Mouse (Mus musculus) MEL (cell line): ENCODE results near the gene Fbxo2. TPM values are rescaled to one million over a fixed set of nuclear protein-coding genes. Genes with fewer than 3 reads are reported as not detected.

Experiments
- DNase-seq: peaks from one replicate; pipeline ENCODE4 v3.0.0; 2011; ENCODE audit warnings: low read depth, low spot score
- H3K27ac ChIP-seq: 2 replicates; pipeline ENCODE4 v1.5.1; 2012; ENCODE audit warnings: low read depth, mild to moderate bottlenecking, control low read depth, low read length, moderate library complexity; ENCODE audit not compliant: control insufficient read depth
- H3K27me3 ChIP-seq, 2 experiments: fragments of 150-350 bp in 1 of 2; sonication (generic) in 1 of 2; 2 replicates each; pipeline ENCODE4 v1.6.1; 2012; ENCODE audit warnings: low read length in 2 of 2, mild to moderate bottlenecking in 2 of 2, improper control_type of control experiment in 1 of 2, moderate library complexity in 1 of 2; ENCODE audit not compliant: insufficient read depth in 2 of 2, control insufficient read depth in 1 of 2
- H3K36me3 ChIP-seq, 2 experiments: 2 replicates each; pipeline ENCODE4 v1.6.1; 2012 to 2014; ENCODE audit warnings: low read length in 2 of 2, improper control_type of control experiment in 1 of 2, inconsistent platforms in 1 of 2, mild to moderate bottlenecking in 1 of 2; ENCODE audit not compliant: insufficient read depth in 2 of 2, control insufficient read depth in 1 of 2
- H3K4me1 ChIP-seq, 2 experiments: fragments of 150-350 bp in 1 of 2; sonication (generic) in 1 of 2; 2 replicates each; pipeline ENCODE4 v1.6.1; 2012; ENCODE audit warnings: low read length in 2 of 2, improper control_type of control experiment in 1 of 2, mild to moderate bottlenecking in 1 of 2; ENCODE audit not compliant: insufficient read depth in 2 of 2, control insufficient read depth in 1 of 2
- H3K4me3 ChIP-seq, 2 experiments: fragments of 150-350 bp in 1 of 2; sonication (generic) in 1 of 2; 2 replicates each; pipeline ENCODE4 v1.5.1; 2012; ENCODE audit warnings: low read depth in 2 of 2, low read length in 2 of 2, mild to moderate bottlenecking in 2 of 2, moderate library complexity in 2 of 2, control low read depth in 1 of 2, improper control_type of control experiment in 1 of 2; ENCODE audit not compliant: control insufficient read depth in 1 of 2, insufficient read depth in 1 of 2
- H3K79me2 ChIP-seq: 2 replicates; pipeline ENCODE4 v1.6.1; 2012; ENCODE audit warnings: mild to moderate bottlenecking, low read length, moderate library complexity; ENCODE audit not compliant: control insufficient read depth, poor library complexity, insufficient read depth
- H3K9ac ChIP-seq: 2 replicates; pipeline ENCODE4 v1.6.1; 2012; ENCODE audit warnings: low read depth, mild to moderate bottlenecking, control low read depth, low read length, moderate library complexity; ENCODE audit not compliant: control insufficient read depth, poor library complexity, severe bottlenecking
- H3K9me3 ChIP-seq: fragments of 150-350 bp; sonication (generic); replicated peaks from 2 replicates; pipeline ENCODE4 v1.6.1; 2012; ENCODE audit warnings: mild to moderate bottlenecking, low read length, improper control_type of control experiment, moderate library complexity; ENCODE audit not compliant: insufficient read depth
- CHD1 ChIP-seq: IDR thresholded peaks from 2 replicates; pipeline ENCODE4 v1.6.1; 2012; ENCODE audit warnings: low read depth, mild to moderate bottlenecking, inconsistent platforms, low read length, improper control_type of control experiment
- CHD2 ChIP-seq: IDR thresholded peaks from 2 replicates; pipeline ENCODE4 v1.6.1; 2011; ENCODE audit warnings: low read length, improper control_type of control experiment
- CTCF ChIP-seq, 3 experiments: IDR thresholded peaks in 2 of 3; conservative IDR thresholded peaks in 1 of 3; 2 replicates each; pipeline ENCODE4 v1.5.1; 2011 to 2012; ENCODE audit warnings: low read length in 3 of 3, low read depth in 2 of 3, mild to moderate bottlenecking in 2 of 3, improper control_type of control experiment in 1 of 3, inconsistent platforms in 1 of 3, mixed read lengths in 1 of 3, moderate library complexity in 1 of 3; ENCODE audit not compliant: control insufficient read depth in 1 of 3, insufficient read depth in 1 of 3, poor library complexity in 1 of 3, severe bottlenecking in 1 of 3
- E2F4 ChIP-seq: IDR thresholded peaks from 2 replicates; pipeline ENCODE4 v1.6.1; 2011; ENCODE audit warnings: low read depth, low read length, improper control_type of control experiment, borderline replicate concordance
- ELF1 ChIP-seq: IDR thresholded peaks from 2 replicates; pipeline ENCODE4 v1.6.1; 2014; ENCODE audit warnings: low read depth, mild to moderate bottlenecking, inconsistent platforms, low read length, improper control_type of control experiment, moderate library complexity
- ETS1 ChIP-seq: IDR thresholded peaks from 2 replicates; pipeline ENCODE4 v1.6.1; 2012; ENCODE audit warnings: low read depth, mild to moderate bottlenecking, inconsistent platforms, low read length, improper control_type of control experiment, moderate library complexity
- GABPA ChIP-seq: IDR thresholded peaks from 2 replicates; pipeline ENCODE4 v1.6.1; 2012; ENCODE audit warnings: low read depth, mild to moderate bottlenecking, inconsistent platforms, low read length, improper control_type of control experiment, moderate library complexity
- GATA1 ChIP-seq: IDR thresholded peaks from 2 replicates; pipeline ENCODE4 v1.6.1; 2011; ENCODE audit warnings: low read depth, low read length, improper control_type of control experiment
- HCFC1 ChIP-seq: IDR thresholded peaks from 2 replicates; pipeline ENCODE4 v1.6.1; 2012; ENCODE audit warnings: low read depth, mild to moderate bottlenecking, inconsistent platforms, low read length, improper control_type of control experiment, moderate library complexity
- MAFK ChIP-seq: IDR thresholded peaks from 2 replicates; pipeline ENCODE4 v1.6.1; 2011; ENCODE audit warnings: low read depth, mild to moderate bottlenecking, low read length, improper control_type of control experiment, borderline replicate concordance
- MAX ChIP-seq: IDR thresholded peaks from 2 replicates; pipeline ENCODE4 v1.6.1; 2011; ENCODE audit warnings: low read length, improper control_type of control experiment
- MXI1 ChIP-seq: IDR thresholded peaks from 2 replicates; pipeline ENCODE4 v1.6.1; 2011; ENCODE audit warnings: mild to moderate bottlenecking, low read depth, low read length, improper control_type of control experiment
- MYB ChIP-seq: IDR thresholded peaks from 2 replicates; pipeline ENCODE4 v1.6.1; 2011; ENCODE audit warnings: mild to moderate bottlenecking, low read depth, low read length, improper control_type of control experiment
- POLR2A ChIP-seq, 2 experiments: IDR thresholded peaks; 2 replicates each; pipeline ENCODE4 v1.6.1; 2011 to 2012; ENCODE audit warnings: low read length in 2 of 2, mild to moderate bottlenecking in 2 of 2, control low read depth in 1 of 2, improper control_type of control experiment in 1 of 2, low read depth in 1 of 2, moderate library complexity in 1 of 2; ENCODE audit not compliant: control insufficient read depth in 1 of 2, insufficient read depth in 1 of 2, poor library complexity in 1 of 2
- POLR2AphosphoS2 ChIP-seq: IDR thresholded peaks from 2 replicates; pipeline ENCODE4 v1.6.1; 2011; ENCODE audit warnings: low read length, improper control_type of control experiment
- POLR2AphosphoS5 ChIP-seq: IDR thresholded peaks from 2 replicates; pipeline ENCODE4 v1.6.1; 2012; ENCODE audit warnings: low read depth, borderline replicate concordance, mild to moderate bottlenecking, inconsistent platforms, low read length, moderate library complexity, mixed read lengths
- RAD21 ChIP-seq: IDR thresholded peaks from 2 replicates; pipeline ENCODE4 v1.6.1; 2011; ENCODE audit warnings: mild to moderate bottlenecking, low read depth, low read length, improper control_type of control experiment
- SIN3A ChIP-seq: IDR thresholded peaks from 2 replicates; pipeline ENCODE4 v1.6.1; 2012; ENCODE audit warnings: low read length, improper control_type of control experiment, inconsistent platforms
- SMC3 ChIP-seq: IDR thresholded peaks from 2 replicates; pipeline ENCODE4 v1.6.1; 2011; ENCODE audit warnings: low read depth, low read length, improper control_type of control experiment
- TCF12 ChIP-seq: IDR thresholded peaks from 2 replicates; pipeline ENCODE4 v1.6.1; 2014; ENCODE audit warnings: low read depth, mild to moderate bottlenecking, inconsistent platforms, low read length, improper control_type of control experiment, moderate library complexity
- UBTF ChIP-seq: IDR thresholded peaks from 2 replicates; pipeline ENCODE4 v1.6.1; 2012; ENCODE audit warnings: low read depth, mild to moderate bottlenecking, inconsistent platforms, low read length, improper control_type of control experiment, moderate library complexity, borderline replicate concordance; ENCODE audit not compliant: insufficient read depth
- USF2 ChIP-seq, 2 experiments: IDR thresholded peaks; 2 replicates each; pipeline ENCODE4 v1.6.1; 2011 to 2012; ENCODE audit warnings: improper control_type of control experiment in 2 of 2, low read length in 2 of 2, borderline replicate concordance in 1 of 2, inconsistent platforms in 1 of 2, low read depth in 1 of 2, mild to moderate bottlenecking in 1 of 2; ENCODE audit not compliant: insufficient read depth in 1 of 2
- ZKSCAN1 ChIP-seq: IDR thresholded peaks from 2 replicates; pipeline ENCODE4 v1.6.1; 2012; ENCODE audit warnings: low read depth, mild to moderate bottlenecking, inconsistent platforms, low read length, improper control_type of control experiment, moderate library complexity
- polyA plus RNA-seq, 2 experiments: library from polyadenylated mRNA; stranded (reverse) in 1 of 2; unstranded in 1 of 2; fragments of >175 nt in 1 of 2; fragments of >200 nt in 1 of 2; gene quantifications; 2 replicates each; pipeline versions ENCODE4 v1.2.1 to v1.2.4; 2012; ENCODE audit warnings: low replicate concordance in 2 of 2, low read depth in 1 of 2; ENCODE audit not compliant: insufficient read length in 2 of 2, insufficient read depth in 1 of 2, missing spikeins in 1 of 2
- total RNA-seq: library from RNA; depleted of rRNA; stranded (reverse); fragments of 300-350 nt; gene quantifications from 2 replicates; pipeline ENCODE4 v1.2.3, GENCODE M21; 2012

The Fbxo2 gene
- total and polyA plus RNA-seq, 3 experiments = 0.35 to 2.7 TPM; not detected in 1

- H3K4me1 ChIP-seq = peaks cover 2 to 29% of the 10 kb centered on the region in 2 experiments
- H3K79me2 ChIP-seq = no peaks in the 10 kb centered on the region
- no peak overlapping the region; the same call in 1 of the 2 replicates for H3K27ac ChIP-seq
- no peak for TF ChIP-seq CTCF (IDR thresholded peaks at IDR 0.05 in 2 of 3, conservative IDR thresholded peaks at IDR 0.05 in 1 of 3; ENCODE audit: control insufficient read depth in 1 of 3, insufficient read depth in 1 of 3, low read depth in 2 of 3, low read length in 3 of 3, poor library complexity in 1 of 3, severe bottlenecking in 1 of 3)
- no peak for TF ChIP-seq ETS1
- TF ChIP-seq GATA1 = no peak
- TF ChIP-seq SIN3A = no peak
- TF ChIP-seq, all 39 proteins: peak for 0
- Histone ChIP-seq H3K4me3 (peak overlapping the region in 1 of 2 experiments; percentile 28; a peak in 1 of 4 replicates), H3K9me3 (no peaks in the 10 kb centered on the region), H3K27me3 (no peaks in the 10 kb centered on the region), H3K9ac (no peak overlapping the region), H3K36me3 (peaks cover 0 to 20% of the 10 kb centered on the region in 2 experiments; a peak in 2 of 4 replicates)
- DNase-seq = no peak
These were observed 44.4 kb downstream of the Fbxo2 start for GRCm38 (mm10) chr4:148204873-148205232.

GRCm38 (mm10) chr4:148214460-148215136, 54.2 kb downstream of the Fbxo2 start:
- Histone ChIP-seq H3K4me1 (no peaks in the 10 kb centered on the region), H3K79me2 (no peaks in the 10 kb centered on the region), H3K4me3 (no peak overlapping the region), H3K9me3 (no peaks in the 10 kb centered on the region), H3K9ac (no peak overlapping the region), H3K27ac (no peak overlapping the region), H3K27me3 (no peaks in the 10 kb centered on the region), H3K36me3 (no peaks in the 10 kb centered on the region)
- no peak for DNase-seq
- TF ChIP-seq ELF1 (no peak), E2F4 (no peak), ZKSCAN1 (no peak), RAD21 (no peak), UBTF (no peak), POLR2A (IDR thresholded peaks at IDR 0.05; ENCODE audit: control insufficient read depth in 1 of 2, insufficient read depth in 1 of 2, low read depth in 1 of 2, low read length in 2 of 2, poor library complexity in 1 of 2) (no peak)

- H3K4me1 ChIP-seq = no peaks in the 10 kb centered on the region
- no peaks in the 10 kb centered on the region for H3K27me3 ChIP-seq
- H3K9ac ChIP-seq = no peak overlapping the region
- TF ChIP-seq CHD1 (no peak), GABPA (no peak), E2F4 (no peak), MXI1 (no peak), POLR2AphosphoS5 (no peak), CHD2 (no peak), SMC3 (no peak), MAX (no peak), RAD21 (no peak), USF2 (IDR thresholded peaks at IDR 0.05; ENCODE audit: borderline replicate concordance in 1 of 2, insufficient read depth in 1 of 2, low read depth in 1 of 2, low read length in 2 of 2) (no peak), MYB (no peak), HCFC1 (no peak), UBTF (no peak), ETS1 (no peak), MAFK (no peak), POLR2AphosphoS2 (no peak), TCF12 (no peak)
- no peak overlapping the region for H3K27ac ChIP-seq
- H3K9me3 ChIP-seq = no peaks in the 10 kb centered on the region
- H3K79me2 ChIP-seq = no peaks in the 10 kb centered on the region
- no peak overlapping the region for H3K4me3 ChIP-seq
- no peaks in the 10 kb centered on the region for H3K36me3 ChIP-seq
- DNase-seq = no peak
These were observed 55.0 kb downstream of the Fbxo2 start for GRCm38 (mm10) chr4:148215264-148215900.
